Mouse (Mus musculus) spleen, adult 2 months (tissue): ENCODE data around the gene Iqschfp.

Source experiments
- CTCF ChIP-seq: fragments of 200-500 bp; IDR thresholded peaks from 2 replicates; pipeline ENCODE4 v1.5.1; 2011; ENCODE audit warnings: mild to moderate bottlenecking, inconsistent platforms; ENCODE audit not compliant: insufficient read depth, insufficient read length, insufficient replicate concordance; ENCODE audit errors: extremely low read depth
- POLR2A ChIP-seq: fragments of 200-500 bp; IDR thresholded peaks from 2 replicates; pipeline ENCODE4 v1.6.1; 2011; ENCODE audit warnings: low read depth, low read length, inconsistent platforms

GRCm38 (mm10) chr3:68544811-68545210 is 652.8 kb downstream of the Iqschfp start:
- TF ChIP-seq POLR2A (no peak), CTCF (no peak)
